Mouse (Mus musculus) right cerebral cortex, postnatal 10 days (tissue): ENCODE measurements around the gene Dnmt3b.
"Not testable (repeated sequence)": the region's sequence is repeated elsewhere in the genome, so short reads cannot be mapped to it uniquely, and the experiment has no call there.

ENCODE experiments used
- DNase-seq, 2 experiments: peaks; one replicate each; pipeline ENCODE4 v3.0.0; 2021; ENCODE audit warnings: low spot score in 2 of 2

The Dnmt3b gene

DNA sequence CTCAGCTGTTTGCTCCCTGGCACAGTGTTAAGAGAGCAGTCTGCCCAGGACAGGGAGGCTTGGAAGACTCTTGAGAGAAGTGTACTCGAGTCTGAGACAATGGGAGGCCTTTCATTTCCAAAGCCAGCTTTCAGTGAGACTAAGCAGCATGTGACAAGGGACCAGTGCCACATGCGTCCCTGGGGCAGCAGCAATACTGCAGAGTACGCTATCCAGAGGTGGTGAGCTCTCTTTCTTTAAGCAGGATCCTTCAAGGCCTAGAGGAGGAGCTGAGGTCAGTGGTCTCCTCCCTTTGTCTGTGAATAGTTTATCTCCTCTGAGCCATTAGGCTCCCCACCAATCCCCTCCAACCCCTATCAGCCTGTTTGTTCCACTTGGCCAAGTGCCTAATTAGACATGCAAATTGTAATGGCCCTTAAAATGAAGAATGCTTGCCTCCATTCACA is 63.4 kb downstream of the Dnmt3b start:
- peak; percentile 60 to 68 for DNase-seq

DNA sequence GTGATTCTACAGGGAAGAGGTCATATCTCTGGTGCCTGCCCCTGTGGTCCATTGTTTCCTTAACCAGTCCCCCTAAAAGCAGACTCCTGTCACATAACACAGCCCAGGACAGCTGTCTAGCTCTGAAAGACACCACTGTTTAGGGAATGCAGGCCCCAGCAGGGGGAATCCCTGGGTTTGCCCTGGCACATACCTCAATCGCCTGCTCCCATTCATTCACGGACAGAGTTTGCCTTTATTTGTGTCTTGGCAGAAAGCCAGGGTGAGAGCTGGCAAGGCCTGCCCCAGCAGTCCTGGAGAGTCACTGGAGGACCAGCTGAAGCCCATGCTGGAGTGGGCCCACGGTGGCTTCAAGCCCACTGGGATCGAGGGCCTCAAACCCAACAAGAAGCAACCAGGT is 64.0 kb downstream of the Dnmt3b start:
- peak; percentile 86 to 90 for DNase-seq

DNA sequence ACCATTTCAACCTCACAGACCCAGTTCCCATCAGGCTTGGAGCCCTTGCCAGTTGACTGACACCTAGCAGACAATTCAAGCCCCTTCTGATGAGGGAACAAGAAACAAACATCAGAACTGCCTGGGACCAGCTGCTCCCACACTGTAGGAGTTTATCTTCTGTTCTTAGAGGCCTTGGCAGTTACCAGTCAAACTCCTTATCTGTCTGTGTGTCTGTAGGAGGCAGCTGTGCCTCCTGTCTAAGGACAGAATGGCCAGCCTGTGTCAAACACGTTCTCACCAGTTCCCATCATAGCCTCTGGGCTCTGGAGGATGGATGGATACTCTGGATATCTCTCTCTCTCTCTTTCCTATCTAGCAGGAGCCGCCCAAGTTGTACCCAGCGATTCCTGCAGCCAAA is 68.6 kb downstream of the Dnmt3b start:
- not testable (repeated sequence) for DNase-seq

DNA sequence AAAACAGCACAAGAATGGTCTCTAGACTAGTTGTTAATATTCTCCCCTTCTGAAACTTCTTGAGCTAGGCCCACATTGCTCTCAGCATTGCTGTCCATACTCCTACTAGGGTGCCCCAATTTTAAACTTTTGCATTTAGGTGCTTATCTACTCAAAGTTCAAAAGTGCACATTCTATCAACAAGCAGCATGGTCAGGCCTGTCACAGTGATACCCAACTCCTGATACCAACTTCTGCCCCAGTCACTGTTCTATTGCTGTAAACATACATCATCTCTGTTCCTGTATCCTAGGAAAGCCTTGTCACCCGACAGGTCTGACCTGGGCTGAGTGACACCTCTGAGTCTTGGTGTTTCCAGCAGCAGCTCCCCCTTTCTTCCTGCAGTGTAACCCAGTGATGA is 73.8 kb downstream of the Dnmt3b start:
- DNase-seq: no peak

DNA sequence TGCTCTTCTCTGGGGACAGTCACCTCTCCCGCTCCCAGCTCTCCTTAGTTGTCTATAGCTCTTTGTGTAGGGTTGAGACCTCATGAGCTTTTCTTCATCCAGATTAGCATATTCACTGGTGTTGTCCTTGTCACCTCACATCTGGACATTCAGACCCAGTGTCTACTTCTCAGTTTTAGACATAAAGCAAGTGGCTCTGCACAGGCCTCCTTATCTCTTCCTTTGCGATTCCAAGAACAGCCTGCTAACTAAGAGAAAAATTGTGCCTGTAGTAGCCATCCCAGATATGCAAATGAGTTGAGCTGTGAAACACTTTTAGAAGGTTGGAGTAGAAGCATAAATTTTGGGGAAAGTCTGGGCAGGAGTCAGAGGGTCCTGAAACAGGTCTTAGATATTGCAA is 75.2 kb downstream of the Dnmt3b start:
- no peak for DNase-seq

DNA sequence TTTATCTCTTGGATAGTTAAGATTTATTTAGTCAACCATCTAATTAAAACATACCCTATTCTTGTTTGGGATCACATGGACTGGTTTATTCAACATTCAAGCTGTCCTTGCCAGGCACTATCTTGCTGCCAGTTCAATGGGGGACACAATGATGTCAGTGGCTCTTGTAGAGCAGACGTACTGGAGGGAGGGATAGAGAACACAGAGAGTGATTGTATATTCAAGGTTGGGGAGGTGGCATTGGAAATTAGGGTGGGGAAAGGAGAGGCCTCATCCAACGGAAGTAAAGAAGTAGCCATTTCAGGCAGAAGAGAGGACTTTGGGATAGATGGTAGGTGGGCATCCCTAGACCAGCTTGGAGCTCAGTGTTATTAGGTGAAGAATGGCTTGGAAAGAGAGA is 75.6 kb downstream of the Dnmt3b start:
- no peak for DNase-seq

DNA sequence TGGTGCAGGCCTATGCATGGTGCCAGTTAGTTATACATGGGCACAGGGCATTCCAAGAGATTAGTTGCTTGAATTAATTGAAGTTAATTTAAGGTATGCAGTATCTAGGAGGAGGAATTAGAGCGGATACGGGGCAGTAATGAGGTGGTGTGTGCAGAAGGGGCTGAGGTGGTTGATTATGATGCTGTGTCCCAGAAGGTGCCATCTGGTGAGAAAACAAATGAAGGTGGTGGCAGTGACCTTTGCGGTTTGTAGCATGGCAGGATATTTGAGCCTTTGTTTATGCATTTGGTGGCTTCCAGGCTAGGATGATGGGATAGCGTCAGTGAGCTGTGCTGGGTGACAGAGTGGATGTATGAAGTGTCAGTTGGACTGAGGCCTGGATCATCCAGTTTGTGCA is 76.0 kb downstream of the Dnmt3b start:
- no peak for DNase-seq

DNA sequence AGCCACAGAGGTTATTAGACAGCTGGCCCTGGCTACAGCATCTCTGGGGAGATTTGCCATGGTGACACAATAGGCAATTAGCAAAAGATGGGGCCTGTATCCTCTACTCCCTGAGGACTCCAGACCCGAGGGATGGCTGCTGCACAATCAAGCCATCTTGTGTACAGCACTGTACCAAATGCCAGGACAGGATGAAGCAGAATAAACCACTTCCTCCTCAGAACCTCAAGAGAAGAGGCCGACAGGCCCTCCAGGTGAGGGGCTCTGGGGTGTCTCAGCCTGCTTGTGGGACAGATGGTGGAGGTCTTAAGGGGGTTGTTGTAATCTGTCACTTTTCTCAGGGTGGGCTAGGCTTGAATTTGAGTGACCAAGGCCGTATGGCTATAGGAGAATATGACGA is 84.8 kb downstream of the Dnmt3b start:
- DNase-seq: no peak
